Mouse (Mus musculus) stomach, embryonic 15.5 days (tissue): ENCODE data around the gene Slc47a1. TPM values are rescaled to one million over a fixed set of nuclear protein-coding genes. Genes with fewer than 3 reads are reported as not detected.

Experiments
- polyA plus RNA-seq: library from polyadenylated mRNA; unstranded; fragments of >200 nt; fragmentation: Nextera tagmentation; extraction: Ambion mirVana; gene quantifications from 2 replicates; pipeline ENCODE4 v1.2.1, GENCODE M21; 2015

The Slc47a1 gene
- polyA plus RNA-seq, 1 experiment from 2014 or later, result 2.1 TPM

Other genes starting within 250 kb of the Slc47a1 start
- gene Usp22, start 203.3 kb downstream of the Slc47a1 start, polyA plus RNA-seq, result 92.9 and 104 TPM in 2 replicates
- 0.19 TPM in 1 of 2 replicates, not detected in the other for gene Aldh3a1, start 170.8 kb downstream of the Slc47a1 start, polyA plus RNA-seq
- gene Aldh3a2, start 110.9 kb downstream of the Slc47a1 start, polyA plus RNA-seq, result 41.0 and 45.9 TPM in 2 replicates
- not detected in 2 replicates for gene Slc47a2, start 35.5 kb downstream of the Slc47a1 start, polyA plus RNA-seq
- gene Rnf112, start 75.8 kb upstream of the Slc47a1 start, polyA plus RNA-seq, result 3.0 and 3.2 TPM in 2 replicates
- 316 and 323 TPM in 2 replicates for gene Mfap4, start 107.1 kb upstream of the Slc47a1 start, polyA plus RNA-seq
- gene Mapk7, start 116.1 kb upstream of the Slc47a1 start, polyA plus RNA-seq, result 47.1 and 50.8 TPM in 2 replicates
- gene B9d1, start 126.8 kb upstream of the Slc47a1 start, polyA plus RNA-seq, result 26.5 and 27.9 TPM in 2 replicates
- 19.7 and 22.5 TPM in 2 replicates for gene Epn2, start 201.3 kb upstream of the Slc47a1 start, polyA plus RNA-seq